Mouse (Mus musculus) ZHBTc4 (cell line): Measurements from ENCODE around the gene H2afv.

Experiments used
- DNase-seq: peaks from one replicate; pipeline ENCODE4 v3.0.0-alpha.2; 2011; ENCODE audit warnings: low read depth, low spot score

The H2afv gene

GRCm38 (mm10) chr11:6390376-6391053, 53.7 kb downstream of the H2afv start:
- DNase-seq, result no peak

GRCm38 (mm10) chr11:6389483-6389921, 54.7 kb downstream of the H2afv start:
- DNase-seq, result no peak

- peak; percentile 96 for DNase-seq
Observed at GRCm38 (mm10) chr11:6388726-6389413, 55.4 kb downstream of the H2afv start, which contains the start of gene Zmiz2. Zmiz2 (plus strand) TSS chr11:6389074.

GRCm38 (mm10) chr11:6388126-6388725, 56.0 kb downstream of the H2afv start:
- DNase-seq, result no peak

- DNase-seq, result no peak
Observed at GRCm38 (mm10) chr11:6380916-6381315, 63.3 kb downstream of the H2afv start.
